Mouse (Mus musculus) activated CD4-positive, CD25-positive, alpha-beta regulatory T cell, adult 4 months (primary cell): ENCODE results near the gene Hlf. TPM values are rescaled to one million over a fixed set of nuclear protein-coding genes. Genes with fewer than 3 reads are reported as not detected.

Source experiments
- ATAC-seq: one replicate; pipeline ENCODE4 v1.8.0; 2017
- polyA plus RNA-seq, 2 experiments: library from polyadenylated mRNA; unstranded; fragments of 100-300 nt; shearing (Covaris generic); gene quantifications; one replicate each; pipeline ENCODE4 v1.2.1; 2017

The Hlf gene
- polyA plus RNA-seq, 2 experiments from 2014 or later = 0.75 to 1.3 TPM

- ATAC-seq = no peak
Measured at GRCm38 (mm10) chr11:90370789-90371291, 19.9 kb downstream of the Hlf start.

DNA sequence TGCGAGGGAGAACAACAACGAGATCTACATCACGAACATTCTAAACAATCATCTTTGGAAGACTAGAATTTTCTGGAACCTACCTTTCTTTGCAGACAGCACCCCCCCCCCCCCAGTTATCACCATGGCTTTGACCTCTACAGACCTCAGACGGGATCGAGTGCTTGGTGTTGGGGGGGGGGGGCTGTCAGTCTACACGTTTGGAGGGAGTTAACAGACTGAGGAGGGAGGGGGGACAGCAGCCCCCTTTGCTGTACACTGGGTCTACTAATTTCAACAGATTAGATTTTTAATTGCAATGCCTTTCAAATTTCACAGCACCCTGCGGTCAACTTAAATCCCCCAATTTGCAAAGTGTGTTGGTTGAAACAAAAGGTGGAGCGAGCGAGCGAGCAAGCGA is 20.3 kb downstream of the Hlf start:
- ATAC-seq = no peak

- no peak for ATAC-seq
Measured at GRCm38 (mm10) chr11:90369605-90370004, 21.1 kb downstream of the Hlf start.

DNA sequence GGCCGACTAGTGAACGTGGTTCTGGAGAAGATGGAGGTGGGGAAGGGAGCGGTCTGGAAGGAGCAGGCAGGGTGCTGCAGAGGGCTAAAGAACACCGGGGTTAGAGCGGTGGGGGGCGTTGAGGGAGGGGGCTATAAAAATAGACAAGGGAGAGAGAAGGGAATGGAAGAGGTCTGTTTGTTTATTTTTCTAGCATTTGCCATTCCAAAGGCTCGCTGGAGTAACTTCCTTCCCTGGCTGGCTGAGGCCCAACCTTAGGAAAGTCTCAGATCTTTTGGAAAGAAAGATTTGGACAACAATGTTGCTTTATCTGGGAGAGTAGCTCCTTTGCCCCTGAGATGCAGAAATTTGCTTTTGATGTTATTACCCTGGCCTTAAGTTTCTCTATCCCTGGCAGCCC is 21.6 kb downstream of the Hlf start:
- ATAC-seq = no peak

- no peak for ATAC-seq
Measured at GRCm38 (mm10) chr11:90367894-90368860, 22.5 kb downstream of the Hlf start.

DNA sequence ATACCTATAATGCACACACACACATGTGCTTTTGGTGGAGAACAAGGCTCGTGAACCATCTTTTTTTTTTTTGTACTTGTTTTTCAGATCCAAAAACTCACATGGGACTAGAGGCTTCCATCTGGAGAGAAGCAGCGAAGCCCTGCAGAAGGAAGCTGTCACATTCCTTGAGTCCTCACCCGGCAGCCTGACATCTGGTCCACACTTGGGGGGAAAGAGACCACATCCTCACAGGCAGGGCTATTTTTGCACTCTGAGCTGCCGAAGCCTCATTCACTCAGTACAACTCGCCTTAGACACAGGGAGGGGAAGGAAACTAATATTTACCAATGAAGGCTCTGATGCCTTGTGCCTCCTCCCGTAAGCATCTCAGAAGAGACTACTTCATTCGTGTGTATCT is 25.8 kb downstream of the Hlf start:
- no peak for ATAC-seq

DNA sequence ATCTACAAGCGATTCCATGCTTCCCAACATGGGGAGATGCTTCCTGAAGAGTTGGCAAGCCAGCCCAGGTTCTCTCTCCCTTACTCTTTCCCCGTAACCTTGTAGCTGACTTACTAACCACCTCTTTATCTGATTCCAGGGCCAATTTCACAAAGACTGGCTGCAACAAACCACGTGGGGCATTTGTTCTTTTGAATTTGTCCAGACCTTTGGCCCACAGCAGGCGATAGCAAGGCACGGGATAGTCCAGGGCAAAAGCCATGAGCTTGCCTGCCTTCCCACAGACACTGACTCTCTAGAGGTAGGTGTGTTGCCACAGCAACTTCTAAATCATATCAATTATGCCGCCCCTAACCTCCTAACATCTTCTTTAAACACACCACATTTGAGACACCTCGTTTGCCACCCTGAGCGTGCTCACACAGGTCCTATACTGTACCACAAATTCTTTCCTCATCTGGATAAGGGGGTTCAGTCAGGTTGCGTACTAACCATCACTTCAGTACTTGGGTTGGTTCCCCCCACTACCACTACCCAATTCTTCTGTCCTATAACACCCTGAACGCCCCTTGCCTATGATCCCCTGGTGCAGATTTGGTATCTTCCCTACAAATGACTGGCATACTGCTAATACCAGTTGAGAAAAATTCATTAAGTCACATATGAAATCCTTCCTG is 26.7 kb downstream of the Hlf start:
- no peak for ATAC-seq

- no peak for ATAC-seq
Measured at GRCm38 (mm10) chr11:90363406-90363805, 27.3 kb downstream of the Hlf start.

DNA sequence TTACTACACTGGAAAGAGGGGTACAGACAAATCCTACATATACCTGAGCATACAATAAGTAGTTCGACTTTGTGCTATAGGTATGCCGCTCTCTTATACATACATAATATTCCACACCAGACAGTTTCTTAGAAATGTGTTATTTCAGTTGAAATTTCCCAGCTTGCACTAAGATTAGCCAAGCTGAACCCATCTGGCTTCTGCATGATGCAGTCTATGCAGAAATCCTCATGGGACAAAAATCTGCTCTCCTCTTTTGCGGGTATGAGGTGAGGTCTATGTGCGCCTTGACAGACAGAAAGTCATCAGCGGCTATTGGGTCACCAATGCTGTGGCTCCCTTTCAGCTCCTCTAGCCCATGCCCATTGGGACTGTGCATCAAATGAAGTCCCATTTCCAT is 30.2 kb downstream of the Hlf start:
- ATAC-seq = no peak

DNA sequence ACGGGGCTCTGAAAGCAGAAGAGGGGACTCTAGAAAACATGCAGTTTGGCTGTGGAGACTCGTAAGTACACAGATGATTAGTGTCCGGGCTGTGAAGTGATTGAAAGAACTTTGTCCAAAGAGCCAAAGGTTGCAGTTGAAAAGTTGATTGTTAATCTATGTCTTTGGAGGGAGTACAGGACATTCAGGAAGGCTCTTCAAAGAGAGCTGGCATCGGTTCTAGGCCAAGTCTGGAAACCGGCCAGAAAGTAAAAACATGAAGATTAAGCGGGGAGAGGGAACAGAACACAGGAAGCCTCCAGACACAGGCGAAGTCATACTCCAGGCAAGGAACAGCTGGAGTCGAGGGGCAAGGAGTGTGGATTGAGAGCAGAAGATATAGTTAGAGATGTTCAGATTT is 32.6 kb downstream of the Hlf start:
- ATAC-seq = no peak

DNA sequence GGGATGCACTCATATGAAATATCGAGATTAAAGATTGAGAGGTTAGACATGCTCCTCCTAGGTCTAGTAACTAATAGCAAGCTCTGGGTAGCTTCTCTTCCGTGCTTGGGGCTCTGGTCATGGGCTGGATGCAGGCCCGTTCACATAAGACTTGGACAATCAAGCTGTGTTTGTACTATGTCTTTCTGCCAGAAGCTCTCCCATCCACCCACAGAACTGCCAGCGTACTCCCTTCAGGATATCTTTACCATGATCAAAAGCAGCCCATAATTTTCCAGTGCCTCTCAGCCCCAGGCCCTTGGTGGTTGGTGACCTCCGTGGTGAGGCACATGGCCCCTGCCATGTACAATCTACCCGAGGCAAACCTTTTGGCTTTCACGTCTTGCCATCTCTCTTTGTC is 33.3 kb downstream of the Hlf start:
- no peak for ATAC-seq

- no peak for ATAC-seq
Measured at GRCm38 (mm10) chr11:90356495-90357304, 34.0 kb downstream of the Hlf start.

DNA sequence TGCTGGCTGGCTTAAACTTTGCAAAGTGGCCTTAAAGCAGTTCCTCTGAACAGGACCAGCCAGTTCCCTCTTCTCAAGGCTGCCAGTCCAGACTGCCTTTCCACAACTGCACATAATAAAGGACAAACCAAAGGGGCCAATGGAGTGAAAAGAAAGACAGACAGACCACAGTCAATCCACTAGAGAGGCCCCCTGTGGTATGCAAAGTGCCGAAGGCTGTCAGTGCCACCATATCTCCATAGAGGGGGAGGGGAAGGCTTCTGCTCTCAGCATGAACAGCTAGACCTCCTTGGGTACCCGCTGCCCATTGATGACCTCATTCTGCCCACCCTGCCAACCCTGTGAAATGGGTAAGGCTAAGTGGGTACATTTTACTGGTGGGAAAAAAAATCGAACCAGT is 34.7 kb downstream of the Hlf start:
- no peak for ATAC-seq

- no peak for ATAC-seq
Measured at GRCm38 (mm10) chr11:90355270-90355681, 35.4 kb downstream of the Hlf start.

- ATAC-seq = no peak
Measured at GRCm38 (mm10) chr11:90352696-90353095, 38.0 kb downstream of the Hlf start.

- ATAC-seq = peak; percentile 52
Measured at GRCm38 (mm10) chr11:90350153-90350512, 40.6 kb downstream of the Hlf start.

DNA sequence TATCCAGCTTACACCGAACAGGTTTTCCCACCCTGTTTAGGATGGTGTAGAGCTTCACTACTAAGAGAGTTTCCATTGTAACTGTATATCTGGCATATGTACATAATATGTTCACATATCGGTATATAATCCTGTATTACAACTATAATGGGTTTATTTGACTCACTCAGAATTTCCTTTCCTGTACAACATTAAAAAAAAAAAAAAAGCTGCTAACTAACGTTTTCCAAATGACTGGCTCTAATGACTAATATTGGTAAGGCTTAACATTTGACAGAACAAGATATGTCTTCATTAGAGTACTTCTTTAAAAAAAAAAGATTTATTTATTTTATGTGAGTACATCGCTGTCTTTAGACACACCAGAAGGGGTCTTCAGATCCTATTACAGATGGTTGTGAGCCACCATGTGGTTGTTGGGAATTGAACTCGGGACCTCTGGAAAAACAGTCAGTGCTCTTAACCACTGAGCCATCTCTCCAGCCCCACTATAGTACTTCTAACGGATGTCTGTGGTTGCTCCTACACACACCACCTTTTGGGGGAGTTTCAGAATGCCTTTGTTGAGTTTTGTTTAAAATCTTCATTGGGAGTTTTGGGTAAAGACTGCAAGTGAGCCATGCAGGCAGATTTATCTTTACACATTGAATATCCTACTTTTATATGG is 41.1 kb downstream of the Hlf start:
- ATAC-seq = peak; percentile 43

DNA sequence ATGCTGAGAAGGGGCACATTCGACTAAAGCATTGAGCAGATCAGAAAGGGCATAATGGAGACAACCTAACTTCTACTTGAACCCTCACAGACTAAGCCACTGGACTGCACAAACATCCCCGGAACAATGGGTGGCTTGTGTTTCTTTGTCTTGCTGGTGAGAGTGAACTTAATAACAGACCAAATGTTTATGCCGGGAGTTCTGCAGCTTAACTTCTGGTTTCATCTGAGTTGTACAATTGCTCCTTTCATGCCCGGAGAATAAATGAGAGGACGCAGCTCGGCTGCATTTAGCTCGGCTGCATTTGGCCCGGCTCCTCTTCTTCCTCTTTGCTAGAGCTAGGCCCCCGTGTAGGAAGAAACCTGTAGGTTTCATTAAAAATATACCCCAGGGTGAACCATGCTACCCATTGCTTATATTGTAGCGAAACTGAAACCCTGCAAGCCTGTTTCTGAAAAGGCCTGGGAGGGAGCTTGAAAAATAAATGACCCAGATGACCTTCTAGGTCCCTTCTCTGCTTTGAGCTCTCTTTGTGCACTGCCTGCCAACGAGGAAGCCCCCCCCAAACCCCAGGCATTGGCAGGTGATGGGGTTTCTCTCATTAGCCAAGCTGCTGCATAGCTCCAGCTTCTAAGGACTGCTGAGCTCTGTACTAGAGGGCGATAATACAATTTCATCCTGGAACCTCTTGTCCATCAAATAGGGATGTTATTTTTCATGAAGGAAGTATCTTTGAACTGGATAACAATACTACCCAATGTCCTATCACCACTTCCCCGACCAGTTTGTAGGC is 42.8 kb downstream of the Hlf start:
- no peak for ATAC-seq

DNA sequence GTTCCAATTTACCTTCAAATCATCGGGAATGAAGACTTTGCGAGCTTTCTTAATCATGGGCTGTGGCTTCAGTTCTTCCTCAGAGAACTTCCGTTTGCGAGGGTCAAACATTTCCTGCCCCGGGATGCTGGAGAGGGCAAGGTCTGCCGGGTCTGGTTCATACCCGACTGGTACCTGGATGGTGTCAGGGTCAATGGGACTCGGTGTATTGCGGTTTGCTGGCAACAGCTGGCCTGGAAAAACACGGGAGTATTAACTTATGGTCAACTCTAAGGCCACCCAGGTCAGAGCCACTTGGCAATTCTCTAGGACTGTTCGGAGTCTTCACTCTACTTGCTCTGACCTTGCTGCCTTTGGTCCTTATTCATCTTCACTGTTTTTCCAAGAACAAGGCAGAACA is 44.9 kb downstream of the Hlf start:
- ATAC-seq = no peak

DNA sequence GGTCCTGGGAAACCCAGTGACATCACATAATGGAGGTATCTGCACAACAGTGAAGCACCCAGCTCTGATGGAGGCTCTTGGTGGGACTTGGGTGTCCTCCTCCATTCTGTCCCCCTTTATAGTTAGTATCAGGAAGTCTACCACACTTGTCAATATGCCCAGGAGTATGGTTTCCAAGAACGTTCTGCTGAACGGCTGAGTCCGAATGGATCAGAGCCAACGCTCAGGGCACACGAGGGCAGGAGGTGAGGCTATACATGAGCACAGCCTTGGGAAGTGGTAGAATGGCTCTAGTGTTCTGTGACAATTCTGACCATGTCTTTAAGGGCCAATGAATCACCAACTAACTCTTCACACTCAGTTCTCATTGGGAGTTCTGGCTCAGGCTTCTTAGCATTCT is 47.8 kb downstream of the Hlf start:
- ATAC-seq = no peak

- ATAC-seq = no peak
Measured at GRCm38 (mm10) chr11:90342267-90342666, 48.4 kb downstream of the Hlf start.

- ATAC-seq = no peak
Measured at GRCm38 (mm10) chr11:90340836-90341235, 49.9 kb downstream of the Hlf start.
